8 mouse cellular contexts compared by ENCODE assay signal in genomic region chr16:18498558-18498990, GRCm38 (mm10). TPM values are rescaled to one million over a fixed set of nuclear protein-coding genes. Genes with fewer than 3 reads are reported as not detected.
A peak's percentile ranks its signal among the peaks of the same experiment; 100 is the strongest.
DNase-seq lines count a peak whose midpoint lies in the region; ATAC-seq and TF ChIP-seq lines count a peak whose summit lies in the region.

Gene Gnb1l, plus strand, starts transcription at chr16:18498713.
Gene Rtl10, plus strand, starts transcription at chr16:18498901.

- peak; percentile 81 for DNase-seq in c-Kit-negative CD71-positive TER-119-positive erythroid progenitor cells, embryonic 14.5 days (ENCODE audit: low read depth, low spot score)
- peak; percentile 96 for DNase-seq in forebrain, embryonic 10.5 days (ENCODE audit: extremely low spot score, low spot score)
- peak; percentile 96 to 97 for DNase-seq in kidney, postnatal 25 days
- peak; percentile 85 to 88 (median 86) for DNase-seq in liver, embryonic 14.5 days (ENCODE audit: low read depth in 3 of 3, low spot score in 3 of 3)
- peak; percentile 99 for DNase-seq in neural tube, embryonic 11.5 days (ENCODE audit: low spot score)
- DNase-seq in stomach, postnatal 0 days (ENCODE audit: low spot score): peak; percentile 94

- peak within 1 kb of the TSS; percentile 93 for H3K27ac ChIP-seq in forebrain, embryonic 10.5 days
- H3K27ac ChIP-seq in heart, embryonic 15.5 days: peak within 1 kb of the TSS; percentile 84
- H3K27ac ChIP-seq in liver, embryonic 14.5 days: peak within 1 kb of the TSS; percentile 75
- peak within 1 kb of the TSS; percentile 83 for H3K27ac ChIP-seq in neural tube, embryonic 11.5 days (ENCODE audit: low read depth, low read length)
- H3K27ac ChIP-seq in stomach, postnatal 0 days (replicated peaks): peak within 1 kb of the TSS; percentile 74

- H3K36me3 ChIP-seq in forebrain, embryonic 10.5 days (replicated peaks): peaks cover 31% of the 10 kb centered on the region
- H3K36me3 ChIP-seq in heart, embryonic 15.5 days: peaks cover 9% of the 10 kb centered on the region; the same call in 1 of the 2 replicates
- H3K36me3 ChIP-seq in liver, embryonic 14.5 days (replicated peaks; ENCODE audit: control insufficient read depth, insufficient read depth, low read depth): peaks cover 4% of the 10 kb centered on the region
- peaks cover 4% of the 10 kb centered on the region; the same call in 1 of the 2 replicates for H3K36me3 ChIP-seq in neural tube, embryonic 11.5 days (ENCODE audit: control insufficient read depth, insufficient read depth, low read length)
- no peaks in the 10 kb centered on the region for H3K36me3 ChIP-seq in stomach, postnatal 0 days (ENCODE audit: control insufficient read depth, insufficient read depth, low read length)

- no peak for TF ChIP-seq EP300 in liver, embryonic 14.5 days (IDR thresholded peaks at IDR 0.05; ENCODE audit: low read depth)
- TF ChIP-seq EP300 in stomach, postnatal 0 days (optimal IDR thresholded peaks at IDR 0.05): no peak

- ATAC-seq in CD4-positive, CD25-positive, alpha-beta regulatory T cell, adult 4 months: peak; percentile 87
- ATAC-seq in heart, embryonic 15.5 days (replicated peaks; ENCODE audit: insufficient number of reproducible peaks, insufficient read depth, low FRiP score, low read depth): peak; percentile 96
- peak; percentile 98 for ATAC-seq in liver, embryonic 14.5 days (ENCODE audit: insufficient read depth)
- ATAC-seq in neural tube, embryonic 11.5 days (ENCODE audit: insufficient read depth, low FRiP score, low TSS enrichment): peak; percentile 99
- peak; percentile 98 for ATAC-seq in stomach, postnatal 0 days (ENCODE audit: low FRiP score, low TSS enrichment)

- no peaks in the 10 kb centered on the region for H3K9me3 ChIP-seq in forebrain, embryonic 10.5 days
- no peaks in the 10 kb centered on the region for H3K9me3 ChIP-seq in heart, embryonic 15.5 days (replicated peaks)
- H3K9me3 ChIP-seq in liver, embryonic 14.5 days (ENCODE audit: control insufficient read depth, low read length): no peaks in the 10 kb centered on the region
- H3K9me3 ChIP-seq in neural tube, embryonic 11.5 days (ENCODE audit: control insufficient read depth, low read length): no peaks in the 10 kb centered on the region
- H3K9me3 ChIP-seq in stomach, postnatal 0 days (ENCODE audit: control insufficient read depth, low read length): no peaks in the 10 kb centered on the region

- peak within 1 kb of the TSS; percentile 90 for H3K9ac ChIP-seq in heart, embryonic 15.5 days
- H3K9ac ChIP-seq in liver, embryonic 14.5 days (replicated peaks): peak within 1 kb of the TSS; percentile 86
- peak within 1 kb of the TSS; percentile 79 for H3K9ac ChIP-seq in neural tube, embryonic 11.5 days (ENCODE audit: low read length)
- peak within 1 kb of the TSS; percentile 80 for H3K9ac ChIP-seq in stomach, postnatal 0 days (ENCODE audit: low read length)

- peaks cover 23% of the 10 kb centered on the region for H3K4me1 ChIP-seq in forebrain, embryonic 10.5 days
- peaks cover 21% of the 10 kb centered on the region for H3K4me1 ChIP-seq in heart, embryonic 15.5 days (replicated peaks)
- peaks cover 9 to 14% of the 10 kb centered on the region in 2 experiments for H3K4me1 ChIP-seq in liver, embryonic 14.5 days (replicated peaks; ENCODE audit: control insufficient read depth in 2 of 2, insufficient read depth in 2 of 2, low read length in 1 of 2)
- H3K4me1 ChIP-seq in neural tube, embryonic 11.5 days (ENCODE audit: control insufficient read depth, insufficient read depth, low read length): peaks cover 11% of the 10 kb centered on the region
- no peaks in the 10 kb centered on the region for H3K4me1 ChIP-seq in stomach, postnatal 0 days (replicated peaks; ENCODE audit: control insufficient read depth, insufficient read depth)

- H3K4me3 ChIP-seq in forebrain, embryonic 10.5 days: peak within 1 kb of the TSS; percentile 83
- H3K4me3 ChIP-seq in heart, embryonic 15.5 days: peak within 1 kb of the TSS; percentile 89
- peak within 1 kb of the TSS; percentile 68 to 78 for H3K4me3 ChIP-seq in liver, embryonic 14.5 days (ENCODE audit: insufficient read depth in 1 of 2, low read depth in 2 of 2, low read length in 2 of 2)
- H3K4me3 ChIP-seq in neural tube, embryonic 11.5 days (ENCODE audit: low read depth, low read length): peak within 1 kb of the TSS; percentile 70
- peak within 1 kb of the TSS; percentile 76 for H3K4me3 ChIP-seq in stomach, postnatal 0 days (ENCODE audit: low read depth, low read length)

- TF ChIP-seq CTCF in liver, embryonic 14.5 days (IDR thresholded peaks at IDR 0.05; ENCODE audit: low read depth): no peak
- peak; percentile 28 for TF ChIP-seq CTCF in stomach, postnatal 0 days (IDR thresholded peaks at IDR 0.05; ENCODE audit: low read depth)

- H3K4me2 ChIP-seq in heart, embryonic 15.5 days: peak within 1 kb of the TSS; percentile 92
- peak within 1 kb of the TSS; percentile 93 for H3K4me2 ChIP-seq in liver, embryonic 14.5 days (ENCODE audit: low read depth)
- H3K4me2 ChIP-seq in neural tube, embryonic 11.5 days (ENCODE audit: low read depth): peak within 1 kb of the TSS; percentile 93
- peak within 1 kb of the TSS; percentile 98 for H3K4me2 ChIP-seq in stomach, postnatal 0 days (replicated peaks; ENCODE audit: low read depth)

- under 1% methylated on average over 51 of the region's 51 CpGs for WGBS in forebrain, embryonic 10.5 days
- under 1% methylated on average over 51 of the region's 51 CpGs for WGBS in heart, embryonic 15.5 days
- WGBS in liver, embryonic 14.5 days (ENCODE audit: insufficient replicate concordance): under 1% methylated on average over 43 of the region's 51 CpGs
- 0% methylated on average over 34 of the region's 51 CpGs for WGBS in neural tube, embryonic 11.5 days
- WGBS in stomach, postnatal 0 days: under 1% methylated on average over 51 of the region's 51 CpGs

- H3K27me3 ChIP-seq in forebrain, embryonic 10.5 days (ENCODE audit: poor library complexity, severe bottlenecking): no peaks in the 10 kb centered on the region
- H3K27me3 ChIP-seq in heart, embryonic 15.5 days: no peaks in the 10 kb centered on the region
- H3K27me3 ChIP-seq in liver, embryonic 14.5 days (ENCODE audit: control insufficient read depth, insufficient read depth, low read length): no peaks in the 10 kb centered on the region
- H3K27me3 ChIP-seq in neural tube, embryonic 11.5 days (ENCODE audit: control insufficient read depth, insufficient read depth, low read length): no peaks in the 10 kb centered on the region
- no peaks in the 10 kb centered on the region for H3K27me3 ChIP-seq in stomach, postnatal 0 days (ENCODE audit: control insufficient read depth, insufficient read depth, low read length)

RNA-seq across cellular contexts. Expression of gene Gnb1l, which starts in this region (rescaled TPM):
- 10 to 100 TPM; 15.4 to 21.4 TPM for polyA plus RNA-seq in CD4-positive, CD25-positive, alpha-beta regulatory T cell, adult 4 months (2017; shearing (Covaris generic))
- 17.2 and 22.5 TPM in 2 replicates for polyA plus RNA-seq in forebrain, embryonic 10.5 days (2016; fragmentation: Nextera tagmentation; extraction: Ambion mirVana)
- 9.3 and 11.2 TPM in 2 replicates for polyA plus RNA-seq in heart, embryonic 15.5 days (2015; fragmentation: Nextera tagmentation; extraction: Ambion mirVana)
- 5.7 and 6.0 TPM in 2 replicates for polyA plus RNA-seq in liver, embryonic 14.5 days (2012; rRNA removed)
- 7.7 and 9.0 TPM in 2 replicates for polyA plus RNA-seq in liver, embryonic 14.5 days (2014; fragmentation: Nextera tagmentation; extraction: Ambion mirVana)
- polyA plus RNA-seq in neural tube, embryonic 11.5 days (2014; fragmentation: Nextera tagmentation; extraction: Ambion mirVana): 11.5 and 13.3 TPM in 2 replicates
- polyA plus RNA-seq in stomach, postnatal 0 days (2015; fragmentation: Nextera tagmentation; extraction: Ambion mirVana): 8.3 and 9.0 TPM in 2 replicates

RNA-seq across cellular contexts. Expression of gene Rtl10, which starts in this region (rescaled TPM):
- polyA plus RNA-seq in CD4-positive, CD25-positive, alpha-beta regulatory T cell, adult 4 months (2017; shearing (Covaris generic)): 1 to 10 TPM in 1 of 2 experiments, under 1 TPM in 1; 0.67 to 1.9 TPM
- polyA plus RNA-seq in forebrain, embryonic 10.5 days (2016; fragmentation: Nextera tagmentation; extraction: Ambion mirVana): 2.3 and 3.1 TPM in 2 replicates
- 1.8 and 2.7 TPM in 2 replicates for polyA plus RNA-seq in heart, embryonic 15.5 days (2015; fragmentation: Nextera tagmentation; extraction: Ambion mirVana)
- 2.2 and 2.3 TPM in 2 replicates for polyA plus RNA-seq in liver, embryonic 14.5 days (2012; rRNA removed)
- polyA plus RNA-seq in liver, embryonic 14.5 days (2014; fragmentation: Nextera tagmentation; extraction: Ambion mirVana): 0.63 and 1.0 TPM in 2 replicates
- 1.7 and 2.4 TPM in 2 replicates for polyA plus RNA-seq in neural tube, embryonic 11.5 days (2014; fragmentation: Nextera tagmentation; extraction: Ambion mirVana)
- 0.74 and 1.1 TPM in 2 replicates for polyA plus RNA-seq in stomach, postnatal 0 days (2015; fragmentation: Nextera tagmentation; extraction: Ambion mirVana)

Comparison
In these comparisons a context has a peak if more than half of its experiments do, and no peak if none do; other contexts are left out.
1. Peak in every context shown above with its lines: DNase-seq, ATAC-seq, H3K4me3 ChIP-seq and H3K27ac ChIP-seq.